Mouse (Mus musculus) liver, postnatal 0 days (tissue): ENCODE results near the gene Gse1. TPM values are rescaled to one million over a fixed set of nuclear protein-coding genes. Genes with fewer than 3 reads are reported as not detected.

Experiments
- ATAC-seq: fragments of 200-750 bp; cut with Nextera tagmentation; 2 replicates; pipeline ENCODE4 v1.8.0; 2017; ENCODE audit warnings: mild to moderate bottlenecking, moderate library complexity
- DNase-seq: peaks from one replicate; pipeline ENCODE4 v3.0.0-alpha.2; 2016
- H3K27ac ChIP-seq: fragments of 300-500 bp; sonication (generic); 2 replicates; pipeline ENCODE4 v1.5.1; 2014; ENCODE audit warnings: antibody characterized with exemption, moderate library complexity, mild to moderate bottlenecking, low read depth
- H3K27me3 ChIP-seq: fragments of 300-500 bp; sonication (generic); 2 replicates; pipeline ENCODE4 v1.6.1; 2014; ENCODE audit warnings: low read length, control low read depth, mixed read lengths; ENCODE audit not compliant: insufficient read depth
- H3K36me3 ChIP-seq: fragments of 300-500 bp; sonication (generic); replicated peaks from 2 replicates; pipeline ENCODE4 v1.6.1; 2014; ENCODE audit warnings: mild to moderate bottlenecking, control low read depth, low read length, moderate library complexity, mixed read lengths; ENCODE audit not compliant: insufficient read depth
- H3K4me1 ChIP-seq: fragments of 300-500 bp; sonication (generic); 2 replicates; pipeline ENCODE4 v1.6.1; 2014; ENCODE audit warnings: antibody characterized with exemption, mild to moderate bottlenecking, control low read depth; ENCODE audit not compliant: insufficient read depth
- H3K4me2 ChIP-seq: fragments of 300-500 bp; sonication (generic); 2 replicates; pipeline ENCODE4 v1.6.1; 2014; ENCODE audit warnings: low read depth, mild to moderate bottlenecking, low read length, moderate library complexity, mixed read lengths
- H3K4me3 ChIP-seq: fragments of 300-500 bp; sonication (generic); 2 replicates; pipeline ENCODE4 v1.5.1; 2014; ENCODE audit warnings: low read depth, low read length
- H3K9ac ChIP-seq: fragments of 300-500 bp; sonication (generic); replicated peaks from 2 replicates; pipeline ENCODE4 v1.6.1; 2014; ENCODE audit warnings: mild to moderate bottlenecking, moderate library complexity
- H3K9me3 ChIP-seq: fragments of 300-500 bp; sonication (generic); 2 replicates; pipeline ENCODE4 v1.6.1; 2016; ENCODE audit warnings: mild to moderate bottlenecking, control low read depth, low read length, mixed read lengths
- CTCF ChIP-seq: sonication (generic); IDR thresholded peaks from 2 replicates; pipeline ENCODE4 v1.5.1; 2016; ENCODE audit warnings: antibody characterized with exemption, low read depth
- EP300 ChIP-seq: IDR thresholded peaks from 2 replicates; pipeline ENCODE4 v1.6.1; 2016; ENCODE audit warnings: antibody characterized with exemption, low read depth, mild to moderate bottlenecking
- WGBS: fragments of 180-500 bp; shearing (Covaris S2); extraction: QIAGEN DNeasy Blood & Tissue Kit; methylation state at CpG from one replicate; pipeline ENCODE4 v1.1.7; 2014; ENCODE audit not compliant: insufficient replicate concordance; 5-methylcytosine and 5-hydroxymethylcytosine counted together
- polyA plus RNA-seq: library from polyadenylated mRNA; unstranded; fragments of >200 nt; fragmentation: Nextera tagmentation; extraction: Ambion mirVana; gene quantifications from 2 replicates; pipeline ENCODE4 v1.2.1, GENCODE M21; 2015

The Gse1 gene
- polyA plus RNA-seq, 1 experiment from 2014 or later = 7.7 TPM

DNA sequence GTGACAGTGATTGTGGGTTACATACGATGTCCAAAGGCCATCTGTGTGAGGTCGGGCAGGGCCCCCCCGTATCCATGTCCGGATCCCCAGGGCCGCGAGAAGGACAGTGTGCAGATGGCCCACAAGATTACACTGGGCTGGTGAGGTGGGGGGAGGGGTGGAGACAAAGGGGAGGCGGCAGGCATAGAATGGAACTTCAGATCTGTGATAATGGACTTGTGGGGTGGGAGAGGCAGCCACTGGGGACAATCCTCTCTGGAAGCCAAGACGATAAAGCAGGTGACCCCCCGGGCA, 107.8 kb downstream of the Gse1 start:
- Histone ChIP-seq H3K9ac (no peak overlapping the region), H3K4me3 (no peak overlapping the region)

DNA sequence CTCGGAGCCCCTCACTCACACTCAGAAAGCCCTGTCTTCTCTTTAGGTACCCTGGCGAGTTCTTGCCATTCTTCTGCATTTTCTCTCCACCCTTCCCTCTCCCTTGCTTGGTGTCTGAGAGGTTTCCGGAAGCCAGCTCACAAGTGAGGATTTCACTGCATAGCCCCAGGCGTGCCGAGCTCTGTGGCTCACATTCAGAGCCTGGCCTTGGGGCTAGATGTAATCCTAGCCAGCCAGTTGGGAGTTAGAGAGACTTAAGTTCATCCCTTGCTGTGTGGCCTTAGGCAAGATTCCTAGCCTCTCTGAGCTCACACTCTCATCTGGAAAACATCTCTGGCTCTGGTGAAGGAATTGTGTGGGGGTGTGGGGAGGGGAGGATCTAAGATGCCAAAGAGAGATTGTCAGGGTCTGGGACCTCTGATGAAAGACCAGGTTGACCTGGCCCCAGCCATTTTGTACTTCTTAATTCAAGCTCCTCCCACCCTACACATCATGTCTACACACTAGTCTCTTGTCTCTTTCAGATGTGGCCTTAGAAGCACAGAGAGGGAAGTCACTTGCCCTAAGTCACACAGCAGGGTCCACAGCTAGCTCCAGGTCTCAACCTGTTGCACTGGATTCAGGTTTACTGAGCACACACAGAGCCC, 108.8 kb downstream of the Gse1 start:
- Histone ChIP-seq H3K27ac (no peak overlapping the region), H3K4me2 (no peak overlapping the region), H3K4me1 (peaks cover 31% of the 10 kb centered on the region), H3K9me3 (no peaks in the 10 kb centered on the region; the same call in 1 of the 2 replicates), H3K27me3 (no peaks in the 10 kb centered on the region), H3K36me3 (no peaks in the 10 kb centered on the region), H3K4me3 (no peak overlapping the region), H3K9ac (no peak overlapping the region)
- DNase-seq (no peak), ATAC-seq (no peak)
- 30% methylated on average over 5 of the region's 5 CpGs for WGBS
- TF ChIP-seq EP300 (no peak), CTCF (no peak)

More for the DNA sequence above, 107.8 kb downstream of the Gse1 start:
- H3K9me3 ChIP-seq = no peaks in the 10 kb centered on the region; the same call in 1 of the 2 replicates
- no peak for DNase-seq
- peaks cover 31% of the 10 kb centered on the region for H3K4me1 ChIP-seq
- peak; percentile 23; the same call in 1 of the 2 replicates for ATAC-seq
- H3K27ac ChIP-seq = no peak overlapping the region
- WGBS = 5% methylated on average over 9 of the region's 9 CpGs
- TF ChIP-seq CTCF = no peak
- no peak for TF ChIP-seq EP300
- peak overlapping the region; percentile 68 for H3K4me2 ChIP-seq
- H3K27me3 ChIP-seq = no peaks in the 10 kb centered on the region
- H3K36me3 ChIP-seq = no peaks in the 10 kb centered on the region

DNA sequence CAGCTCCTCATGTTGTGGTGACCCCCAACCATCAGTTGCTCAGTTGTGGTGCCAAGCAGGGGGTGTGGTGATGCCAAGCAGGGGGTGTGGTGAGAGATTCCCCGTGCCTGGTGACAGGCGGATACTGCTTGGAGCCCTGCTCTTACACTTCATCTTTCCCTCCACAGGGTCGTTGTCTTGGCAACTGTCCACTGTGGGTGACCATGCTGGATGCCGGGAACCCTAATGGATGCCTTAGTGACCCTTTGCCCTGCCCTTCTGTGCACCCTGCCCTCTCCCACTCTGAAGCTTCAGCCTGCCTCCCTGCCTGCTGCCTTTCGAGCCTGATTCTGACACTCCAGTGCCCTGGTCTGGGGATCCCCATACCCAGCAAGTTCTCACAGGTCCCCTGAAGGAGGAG, 109.4 kb downstream of the Gse1 start:
- Histone ChIP-seq H3K9me3 (no peaks in the 10 kb centered on the region; the same call in 1 of the 2 replicates), H3K36me3 (no peaks in the 10 kb centered on the region), H3K4me3 (no peak overlapping the region), H3K27me3 (no peaks in the 10 kb centered on the region; the same call in 1 of the 2 replicates), H3K4me2 (no peak overlapping the region), H3K4me1 (peaks cover 27% of the 10 kb centered on the region), H3K27ac (no peak overlapping the region), H3K9ac (no peak overlapping the region)
- TF ChIP-seq CTCF (no peak), EP300 (no peak)
- 70% methylated on average over 5 of the region's 5 CpGs for WGBS
- ATAC-seq (no peak), DNase-seq (no peak)

DNA sequence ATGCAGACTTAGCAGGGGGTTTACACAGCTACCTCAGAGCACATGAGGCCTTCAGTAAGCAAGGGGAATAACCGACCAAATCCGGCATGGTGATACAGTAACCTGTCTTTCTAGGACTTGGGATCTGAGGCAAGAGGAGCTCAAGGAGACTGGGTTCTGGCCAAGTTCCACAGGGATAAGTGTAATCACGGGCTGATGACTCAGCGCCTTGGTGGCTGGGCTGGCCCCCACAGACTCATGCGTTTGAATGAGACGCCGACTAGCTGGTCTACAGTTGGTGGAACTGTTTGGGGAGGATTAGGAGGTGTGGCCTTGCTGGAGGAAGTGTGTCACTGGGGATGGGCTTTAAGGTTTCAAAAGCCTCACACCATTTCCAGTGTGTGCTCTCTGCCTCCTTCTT, 110.4 kb downstream of the Gse1 start:
- H3K36me3 ChIP-seq = no peaks in the 10 kb centered on the region
- no peak overlapping the region for H3K4me2 ChIP-seq
- no peak overlapping the region for H3K27ac ChIP-seq
- no peaks in the 10 kb centered on the region; the same call in 1 of the 2 replicates for H3K9me3 ChIP-seq
- DNase-seq = no peak
- H3K27me3 ChIP-seq = no peaks in the 10 kb centered on the region; the same call in 1 of the 2 replicates
- no peak overlapping the region for H3K4me3 ChIP-seq
- H3K4me1 ChIP-seq = peaks cover 28% of the 10 kb centered on the region
- 79% methylated on average over 7 of the region's 7 CpGs for WGBS
- H3K9ac ChIP-seq = no peak overlapping the region
- ATAC-seq = no peak
- TF ChIP-seq CTCF (no peak), EP300 (no peak)

DNA sequence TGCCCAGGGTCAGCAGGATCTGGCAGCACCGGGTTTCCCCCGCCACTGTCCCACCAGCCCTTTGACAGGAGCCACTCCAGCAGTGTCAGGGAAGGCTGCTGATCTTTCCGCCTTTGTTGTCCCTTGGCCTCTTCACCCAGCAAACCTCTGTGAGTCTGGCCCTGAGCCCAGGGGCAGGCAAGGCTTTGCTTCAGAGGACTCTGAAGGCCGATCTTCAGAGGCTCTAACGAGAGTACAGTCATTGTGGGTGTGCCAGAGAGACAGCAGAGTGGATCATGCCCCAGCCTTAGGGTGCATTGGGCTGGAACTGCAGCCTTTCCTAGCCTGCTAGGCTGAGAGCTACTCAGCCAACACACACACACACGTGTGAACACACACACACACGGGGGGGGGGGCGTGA, 111.5 kb downstream of the Gse1 start:
- 56% methylated on average over 7 of the region's 8 CpGs for WGBS
- H3K4me2 ChIP-seq = no peak overlapping the region
- H3K27ac ChIP-seq = no peak overlapping the region
- DNase-seq = no peak
- peaks cover 26% of the 10 kb centered on the region for H3K4me1 ChIP-seq
- no peaks in the 10 kb centered on the region for H3K36me3 ChIP-seq
- no peak for ATAC-seq
- H3K9me3 ChIP-seq = no peaks in the 10 kb centered on the region; the same call in 1 of the 2 replicates
- no peak overlapping the region for H3K4me3 ChIP-seq
- H3K27me3 ChIP-seq = no peaks in the 10 kb centered on the region; the same call in 1 of the 2 replicates
- H3K9ac ChIP-seq = no peak overlapping the region
- TF ChIP-seq CTCF = no peak
- no peak for TF ChIP-seq EP300

DNA sequence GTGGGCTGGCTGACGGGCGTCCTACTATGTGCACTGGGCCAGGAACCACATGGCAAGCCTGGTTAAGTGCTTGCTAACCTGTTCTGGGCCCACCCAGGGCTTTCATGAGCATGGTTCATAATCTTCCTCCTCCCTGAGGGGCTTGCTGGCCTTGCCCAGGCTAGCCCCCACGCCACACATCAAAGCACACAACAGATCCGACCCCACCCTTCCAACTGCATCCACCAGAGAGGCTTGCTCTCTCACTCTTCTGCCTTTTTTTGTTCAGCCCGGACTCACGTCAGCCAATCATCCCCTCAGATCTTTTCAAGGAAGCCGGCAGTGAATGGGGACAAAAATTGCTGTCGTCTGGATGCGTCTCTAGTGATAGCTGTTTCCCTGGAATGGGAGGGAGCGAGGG, 112.9 kb downstream of the Gse1 start:
- Histone ChIP-seq H3K9me3 (no peaks in the 10 kb centered on the region; the same call in 1 of the 2 replicates), H3K4me1 (peaks cover 12% of the 10 kb centered on the region), H3K9ac (no peak overlapping the region), H3K4me3 (no peak overlapping the region), H3K27me3 (no peaks in the 10 kb centered on the region; the same call in 1 of the 2 replicates), H3K36me3 (no peaks in the 10 kb centered on the region), H3K27ac (no peak overlapping the region), H3K4me2 (no peak overlapping the region)
- DNase-seq (no peak), ATAC-seq (no peak)
- WGBS = 75% methylated on average over 10 of the region's 10 CpGs
- no peak for TF ChIP-seq EP300
- TF ChIP-seq CTCF = no peak
